Mouse (Mus musculus) heart, embryonic 10.5 days (tissue): ENCODE measurements around the gene Slc6a11. TPM values are rescaled to one million over a fixed set of nuclear protein-coding genes. Genes with fewer than 3 reads are reported as not detected.

Source experiments
- DNase-seq: peaks from one replicate; pipeline ENCODE4 v3.0.0-alpha.2; 2017; ENCODE audit warnings: low spot score
- H3K27ac ChIP-seq: fragments of 300-500 bp; sonication (generic); 2 replicates; pipeline ENCODE4 v1.5.1; 2016; ENCODE audit warnings: mild to moderate bottlenecking
- H3K27me3 ChIP-seq: fragments of 300-500 bp; sonication (generic); 2 replicates; pipeline ENCODE4 v1.6.1; 2016; ENCODE audit warnings: mild to moderate bottlenecking; ENCODE audit not compliant: poor library complexity, insufficient read depth, severe bottlenecking
- H3K36me3 ChIP-seq: fragments of 300-500 bp; sonication (generic); 2 replicates; pipeline ENCODE4 v1.6.1; 2016; ENCODE audit warnings: mild to moderate bottlenecking, moderate library complexity
- H3K4me1 ChIP-seq: fragments of 300-500 bp; sonication (generic); 2 replicates; pipeline ENCODE4 v1.6.1; 2016; ENCODE audit warnings: mild to moderate bottlenecking
- H3K4me3 ChIP-seq: fragments of 300-500 bp; sonication (generic); 2 replicates; pipeline ENCODE4 v1.5.1; 2016; ENCODE audit warnings: mild to moderate bottlenecking, moderate library complexity
- H3K9me3 ChIP-seq: fragments of 300-500 bp; sonication (generic); 2 replicates; pipeline ENCODE4 v1.6.1; 2016; ENCODE audit warnings: mild to moderate bottlenecking, moderate library complexity
- WGBS: fragments of 180-500 bp; shearing (Covaris S2); methylation state at CpG from one replicate; pipeline ENCODE4 v1.1.7; 2016; 5-methylcytosine and 5-hydroxymethylcytosine counted together
- polyA plus RNA-seq: library from polyadenylated mRNA; unstranded; fragments of >200 nt; fragmentation: Nextera tagmentation; extraction: Ambion mirVana; gene quantifications from 2 replicates; pipeline ENCODE4 v1.2.1, GENCODE M21; 2016

Slc6a11 gene
- polyA plus RNA-seq, 1 experiment from 2014 or later: 0.06 TPM

GRCm38 (mm10) chr6:114282469-114283277 is 151.6 kb downstream of the Slc6a11 start, which contains the start of gene Slc6a1:
Gene Slc6a1 (plus strand): TSS chr6:114282635.
- no peaks in the 10 kb centered on the region for H3K36me3 ChIP-seq
- H3K27me3 ChIP-seq: peaks cover 89% of the 10 kb centered on the region
- no peak within 1 kb of the TSS; the same call in 1 of the 2 replicates for H3K27ac ChIP-seq
- WGBS: 2% methylated on average over 51 of the region's 51 CpGs
- peak within 1 kb of the TSS; percentile 46 for H3K4me3 ChIP-seq
- H3K9me3 ChIP-seq: no peaks in the 10 kb centered on the region
- peaks cover 13% of the 10 kb centered on the region for H3K4me1 ChIP-seq
- peak; percentile 78 for DNase-seq

- Histone ChIP-seq H3K27ac (no peak overlapping the region), H3K36me3 (no peaks in the 10 kb centered on the region), H3K4me1 (peaks cover 13% of the 10 kb centered on the region), H3K27me3 (peaks cover 89% of the 10 kb centered on the region), H3K4me3 (peak overlapping the region; percentile 46; the same call in 1 of the 2 replicates), H3K9me3 (no peaks in the 10 kb centered on the region)
- no peak for DNase-seq
- WGBS: 18% methylated on average over 8 of the region's 8 CpGs
Observed at GRCm38 (mm10) chr6:114283278-114283770, 152.3 kb downstream of the Slc6a11 start.

GRCm38 (mm10) chr6:114283927-114284703 is 153.1 kb downstream of the Slc6a11 start:
- Histone ChIP-seq H3K27me3 (peaks cover 96% of the 10 kb centered on the region), H3K9me3 (no peaks in the 10 kb centered on the region), H3K4me3 (no peak overlapping the region), H3K36me3 (no peaks in the 10 kb centered on the region), H3K4me1 (peaks cover 13% of the 10 kb centered on the region), H3K27ac (no peak overlapping the region)
- DNase-seq: no peak
- WGBS: 50% methylated on average over 10 of the region's 10 CpGs

GRCm38 (mm10) chr6:114285424-114285823 is 154.4 kb downstream of the Slc6a11 start:
- Histone ChIP-seq H3K4me3 (no peak overlapping the region), H3K27ac (no peak overlapping the region), H3K36me3 (no peaks in the 10 kb centered on the region), H3K4me1 (peaks cover 13% of the 10 kb centered on the region), H3K9me3 (no peaks in the 10 kb centered on the region), H3K27me3 (peaks cover 100% of the 10 kb centered on the region)
- no peak for DNase-seq
- 34% methylated on average over 4 of the region's 4 CpGs for WGBS

DNA sequence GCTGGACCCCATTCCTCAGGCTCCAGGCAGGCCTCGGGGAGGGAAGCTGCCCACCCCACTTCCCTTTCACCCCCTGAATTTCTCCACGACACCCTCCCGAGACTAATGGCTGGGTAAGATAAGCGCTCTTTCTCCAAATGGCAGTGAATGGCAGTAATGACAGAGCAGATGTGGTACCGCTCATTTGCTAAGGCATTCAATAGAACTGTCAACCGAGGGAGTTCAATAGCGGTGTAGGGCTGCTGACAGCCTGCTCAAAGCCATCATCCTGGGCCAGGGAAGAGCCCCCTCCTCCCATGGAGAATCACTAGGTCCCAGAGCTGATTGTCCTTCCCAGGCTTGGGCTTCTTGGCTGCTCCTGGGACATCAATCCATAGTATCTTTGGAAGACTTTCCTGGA is 158.1 kb downstream of the Slc6a11 start:
- no peaks in the 10 kb centered on the region for H3K36me3 ChIP-seq
- H3K27me3 ChIP-seq: peaks cover 90% of the 10 kb centered on the region
- 26% methylated on average over 7 of the region's 7 CpGs for WGBS

DNA sequence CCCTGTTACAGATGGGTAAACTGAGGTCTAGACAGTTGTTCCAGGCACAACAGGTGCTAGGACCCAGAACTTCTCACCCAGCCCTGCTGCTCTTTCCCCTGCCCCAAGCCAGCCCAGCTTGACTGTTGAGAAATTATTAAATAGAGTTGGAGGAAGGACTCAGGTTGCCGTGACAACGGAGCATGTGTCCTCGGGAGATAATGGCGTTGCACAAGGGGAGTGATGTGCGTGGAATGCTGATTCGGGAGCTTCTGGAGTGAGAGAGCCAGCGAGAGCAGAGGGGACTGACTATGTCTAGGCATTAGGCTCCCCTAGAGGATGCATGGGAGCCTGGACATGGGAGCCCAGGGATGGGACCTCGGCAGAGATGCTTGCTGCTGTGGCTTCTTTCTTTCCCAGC is 159.1 kb downstream of the Slc6a11 start:
- Histone ChIP-seq H3K4me1 (peaks cover 13% of the 10 kb centered on the region; the same call in 1 of the 2 replicates), H3K27me3 (peaks cover 86% of the 10 kb centered on the region), H3K4me3 (no peak overlapping the region), H3K9me3 (no peaks in the 10 kb centered on the region), H3K27ac (no peak overlapping the region), H3K36me3 (no peaks in the 10 kb centered on the region)
- 65% methylated on average over 8 of the region's 8 CpGs for WGBS
- DNase-seq: no peak

More for the DNA sequence above, 158.1 kb downstream of the Slc6a11 start:
- Histone ChIP-seq H3K9me3 (no peaks in the 10 kb centered on the region), H3K4me3 (no peak overlapping the region), H3K27ac (no peak overlapping the region), H3K4me1 (peaks cover 14% of the 10 kb centered on the region; the same call in 1 of the 2 replicates)
- DNase-seq: no peak

GRCm38 (mm10) chr6:114290929-114291328 is 159.9 kb downstream of the Slc6a11 start:
- 41% methylated on average over 4 of the region's 4 CpGs for WGBS

GRCm38 (mm10) chr6:114291396-114291795 is 160.4 kb downstream of the Slc6a11 start:
- Histone ChIP-seq H3K36me3 (no peaks in the 10 kb centered on the region), H3K9me3 (no peaks in the 10 kb centered on the region), H3K4me1 (peaks cover 12% of the 10 kb centered on the region), H3K27me3 (peaks cover 74% of the 10 kb centered on the region), H3K4me3 (no peak overlapping the region), H3K27ac (no peak overlapping the region)
- WGBS: 32% methylated on average over 5 of the region's 5 CpGs
- DNase-seq: no peak

More at GRCm38 (mm10) chr6:114290929-114291328, 159.9 kb downstream of the Slc6a11 start:
- no peak for DNase-seq
- no peak overlapping the region for H3K4me3 ChIP-seq
- H3K27ac ChIP-seq: no peak overlapping the region
- H3K27me3 ChIP-seq: peaks cover 78% of the 10 kb centered on the region
- no peaks in the 10 kb centered on the region for H3K9me3 ChIP-seq
- no peaks in the 10 kb centered on the region for H3K36me3 ChIP-seq
- peaks cover 11% of the 10 kb centered on the region for H3K4me1 ChIP-seq

DNA sequence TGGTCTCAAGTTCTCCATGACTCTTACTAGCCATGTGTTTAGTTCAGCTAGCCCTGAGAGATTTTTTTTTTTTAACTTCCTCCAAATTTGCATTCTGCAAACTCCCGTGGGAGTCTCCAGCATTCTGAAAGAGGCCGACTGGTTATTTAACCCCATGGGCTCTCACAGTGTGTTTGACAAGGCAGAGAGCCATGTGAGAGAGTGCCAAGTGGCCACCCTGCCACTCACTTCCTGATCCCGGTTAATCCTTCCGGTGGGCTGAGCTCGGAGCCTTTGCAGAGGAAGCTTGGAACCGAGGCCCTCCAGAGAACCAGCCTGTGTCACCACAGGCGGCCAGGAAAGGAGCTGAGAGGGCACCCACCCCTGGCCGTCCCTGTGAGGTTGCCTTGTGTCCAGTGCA is 162.5 kb downstream of the Slc6a11 start:
- Histone ChIP-seq H3K9me3 (no peaks in the 10 kb centered on the region), H3K27ac (peak overlapping the region; percentile 52), H3K4me1 (peaks cover 20% of the 10 kb centered on the region), H3K27me3 (peaks cover 53% of the 10 kb centered on the region), H3K4me3 (no peak overlapping the region), H3K36me3 (no peaks in the 10 kb centered on the region)
- 23% methylated on average over 8 of the region's 8 CpGs for WGBS
- DNase-seq: no peak

- Histone ChIP-seq H3K27me3 (peaks cover 37% of the 10 kb centered on the region), H3K27ac (no peak overlapping the region), H3K36me3 (no peaks in the 10 kb centered on the region), H3K9me3 (no peaks in the 10 kb centered on the region), H3K4me1 (peaks cover 20% of the 10 kb centered on the region), H3K4me3 (no peak overlapping the region)
- DNase-seq: no peak
- WGBS: 81% methylated on average over 4 of the region's 4 CpGs
Observed at GRCm38 (mm10) chr6:114295086-114295485, 164.0 kb downstream of the Slc6a11 start.

GRCm38 (mm10) chr6:114297260-114298002 is 166.4 kb downstream of the Slc6a11 start:
- no peak overlapping the region for H3K4me3 ChIP-seq
- peaks cover 17% of the 10 kb centered on the region for H3K27me3 ChIP-seq
- H3K27ac ChIP-seq: no peak overlapping the region
- DNase-seq: no peak
- no peaks in the 10 kb centered on the region for H3K36me3 ChIP-seq
- peaks cover 26% of the 10 kb centered on the region for H3K4me1 ChIP-seq
- no peaks in the 10 kb centered on the region for H3K9me3 ChIP-seq
- 56% methylated on average over 10 of the region's 10 CpGs for WGBS
